Mouse (Mus musculus) layer of hippocampus, adult 8-10 months (tissue): Measurements from ENCODE around the gene Sgpl1. TPM values are rescaled to one million over a fixed set of nuclear protein-coding genes. Genes with fewer than 3 reads are reported as not detected.
A peak's percentile ranks its signal among the peaks of the same experiment; 100 is the strongest.
"Not testable (repeated sequence)": the region's sequence is repeated elsewhere in the genome, so short reads cannot be mapped to it uniquely, and the experiment has no call there.

Source experiments
- DNase-seq, 2 experiments: peaks; one replicate each; pipeline ENCODE4 v3.0.0; 2022; ENCODE audit warnings: low spot score in 2 of 2
- total RNA-seq, 4 experiments: library from RNA; stranded (reverse); gene quantifications; 2 replicates each; pipeline ENCODE4 v1.2.4; 2022

The Sgpl1 gene
- total RNA-seq, 4 experiments from 2014 or later = 26.6 to 45.7 (median 33.5) TPM

- DNase-seq = no peak
Measured at GRCm38 (mm10) chr10:61155611-61156010, 8.1 kb upstream of the Sgpl1 start.

DNA sequence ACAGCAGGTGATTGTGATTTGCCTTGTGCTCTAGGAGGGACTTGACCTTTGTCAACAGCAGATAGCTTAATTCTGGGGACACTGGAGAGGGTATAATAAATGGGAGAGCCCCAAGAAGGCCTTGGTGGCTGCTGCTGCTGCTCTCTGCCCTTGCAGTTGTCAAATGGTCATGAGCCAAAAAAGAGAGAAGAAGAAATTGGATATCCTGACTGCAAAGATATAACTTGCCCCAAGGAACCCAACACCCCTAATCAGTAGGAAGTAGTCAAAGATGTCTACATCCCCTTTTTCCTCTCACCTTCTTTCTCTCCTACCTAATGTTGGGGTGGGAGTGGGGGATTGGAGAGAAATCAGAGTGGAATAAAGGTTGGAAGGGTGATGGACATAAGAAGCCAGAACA, 4.6 kb upstream of the Sgpl1 start:
- no peak for DNase-seq

DNA sequence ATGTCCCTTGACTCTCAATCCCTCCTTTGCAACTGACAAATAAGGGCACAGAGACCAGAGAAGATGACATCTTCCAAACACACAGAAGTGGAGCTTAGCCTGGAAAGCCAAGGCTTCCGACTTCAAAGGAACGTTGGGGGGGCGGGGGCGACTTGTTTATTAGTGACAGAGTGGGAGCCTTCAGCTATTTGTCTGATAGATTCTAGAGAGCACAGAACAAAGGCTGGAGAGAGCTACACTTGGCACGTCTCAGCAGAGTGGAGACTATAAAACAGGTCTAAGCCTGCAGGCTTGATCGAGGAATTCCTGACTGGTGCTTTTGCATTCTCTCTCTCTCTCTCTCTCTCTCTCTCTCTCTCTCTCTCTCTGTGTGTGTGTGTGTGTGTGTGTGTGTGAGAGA, 3.1 kb upstream of the Sgpl1 start:
- DNase-seq = no peak

DNA sequence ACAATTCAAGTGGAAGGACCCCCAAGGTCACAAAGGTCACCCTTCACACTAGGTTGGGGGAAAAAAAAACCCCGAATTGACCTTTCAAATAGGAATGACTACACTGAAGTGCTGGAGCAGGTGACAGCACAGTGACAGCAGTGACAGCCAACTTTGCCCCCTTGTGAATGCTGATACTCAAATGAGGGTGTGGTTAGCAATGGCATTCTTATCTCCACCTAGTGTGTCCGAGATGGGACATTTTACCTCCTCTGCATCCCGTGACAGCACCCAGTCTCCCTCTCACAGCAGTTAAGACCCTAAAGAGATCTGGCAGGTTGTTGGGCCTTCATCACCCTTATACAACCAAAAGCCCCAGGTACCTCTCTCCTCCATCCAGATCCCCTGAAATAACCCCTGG, 2.0 kb upstream of the Sgpl1 start:
- DNase-seq = no peak

- DNase-seq = no peak
Measured at GRCm38 (mm10) chr10:61146807-61147156, 721 bp downstream of the Sgpl1 start.

- peak in 1 of 2 experiments; percentile 18 for DNase-seq
Measured at GRCm38 (mm10) chr10:61146119-61146806, 1.2 kb downstream of the Sgpl1 start.

GRCm38 (mm10) chr10:61145766-61146118, 1.8 kb downstream of the Sgpl1 start:
- no peak for DNase-seq

GRCm38 (mm10) chr10:61143343-61143742, 4.2 kb downstream of the Sgpl1 start:
- DNase-seq = no peak

GRCm38 (mm10) chr10:61137567-61137966, 9.9 kb downstream of the Sgpl1 start:
- DNase-seq = no peak

DNA sequence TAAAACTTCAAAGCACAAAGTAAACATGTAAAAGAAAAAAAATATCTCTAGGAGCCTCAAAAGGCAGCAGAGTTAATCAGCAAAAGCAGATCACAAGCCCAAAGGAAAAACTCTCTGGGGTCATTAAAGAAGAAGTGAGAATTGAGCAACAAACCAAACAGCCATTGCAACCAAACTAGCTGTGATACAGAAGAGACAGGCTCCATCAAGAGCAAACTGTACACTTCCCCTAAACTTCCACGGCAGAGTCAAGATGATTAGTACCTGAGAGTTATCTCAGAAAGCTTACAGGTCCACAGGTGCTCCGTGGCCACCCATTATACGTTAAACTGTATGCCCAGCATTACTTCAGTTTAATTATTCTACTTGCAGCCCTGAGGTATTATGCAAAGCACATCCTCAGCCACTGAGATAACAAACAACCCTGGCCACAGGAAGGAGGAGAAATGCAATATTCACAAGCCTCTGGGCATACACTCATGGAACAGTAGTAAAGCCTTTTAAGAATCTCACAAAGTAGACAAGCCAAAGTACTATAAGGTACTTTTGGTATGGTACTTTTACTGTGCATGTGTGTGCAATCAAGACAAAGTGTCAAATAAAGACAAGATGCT, 12.2 kb downstream of the Sgpl1 start:
- DNase-seq = no peak

DNA sequence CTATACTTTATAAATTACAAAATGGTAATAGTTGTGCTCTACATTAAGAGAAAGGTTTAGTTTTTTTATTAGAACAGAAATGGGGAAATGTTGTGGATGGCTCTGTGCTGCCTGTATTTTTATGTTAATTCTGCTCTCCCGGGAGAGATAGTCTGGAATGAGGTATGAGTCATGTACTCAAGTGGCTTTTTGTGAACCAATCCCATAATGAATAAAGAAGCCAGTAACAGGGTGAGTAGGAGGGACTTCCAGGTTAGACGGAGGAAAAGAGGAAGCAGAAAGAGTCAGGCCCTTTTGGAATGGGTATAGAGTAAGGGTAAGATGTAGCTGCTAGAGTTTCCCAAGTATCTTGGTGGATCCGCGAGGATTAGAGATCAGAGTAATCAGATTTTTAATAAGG, 13.5 kb downstream of the Sgpl1 start:
- no peak for DNase-seq

- no peak for DNase-seq
Measured at GRCm38 (mm10) chr10:61130959-61131358, 16.5 kb downstream of the Sgpl1 start.

DNA sequence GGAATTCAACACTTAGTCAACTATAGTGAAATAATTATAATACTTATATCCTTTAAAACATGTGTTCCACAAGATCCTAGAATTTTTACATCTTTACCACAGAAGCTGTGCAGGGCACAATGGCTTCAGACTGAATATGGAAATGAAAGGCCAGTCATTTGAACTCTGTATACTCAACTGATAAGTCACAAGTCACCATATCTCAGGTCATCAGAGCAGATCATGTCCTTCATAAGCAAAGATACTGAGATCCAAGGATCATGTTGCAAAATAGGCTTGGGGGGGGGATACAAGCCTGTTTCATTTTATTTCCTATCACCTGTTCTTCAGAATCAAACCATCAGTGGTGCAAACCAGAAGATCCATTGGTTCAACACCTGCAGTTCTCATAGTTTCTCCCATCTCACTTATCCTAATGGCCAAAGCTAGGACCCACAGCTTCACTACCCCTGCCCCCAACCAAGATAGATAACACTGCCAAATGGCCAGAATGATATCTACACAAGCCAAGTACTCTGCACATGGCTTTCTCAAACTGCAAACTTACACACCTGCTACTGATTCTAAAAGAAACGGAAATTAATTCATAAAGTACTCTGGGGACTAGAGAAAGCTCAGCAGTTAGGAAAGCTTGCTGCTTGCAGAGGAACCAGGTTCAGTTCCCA, 18.7 kb downstream of the Sgpl1 start:
- no peak for DNase-seq

- DNase-seq = no peak
Measured at GRCm38 (mm10) chr10:61124462-61124861, 23.0 kb downstream of the Sgpl1 start.

- DNase-seq = no peak
Measured at GRCm38 (mm10) chr10:61123276-61123913, 24.1 kb downstream of the Sgpl1 start.

GRCm38 (mm10) chr10:61121732-61122131, 25.8 kb downstream of the Sgpl1 start:
- DNase-seq = not testable (repeated sequence)

- DNase-seq = no peak
Measured at GRCm38 (mm10) chr10:61114246-61114720, 33.2 kb downstream of the Sgpl1 start.

DNA sequence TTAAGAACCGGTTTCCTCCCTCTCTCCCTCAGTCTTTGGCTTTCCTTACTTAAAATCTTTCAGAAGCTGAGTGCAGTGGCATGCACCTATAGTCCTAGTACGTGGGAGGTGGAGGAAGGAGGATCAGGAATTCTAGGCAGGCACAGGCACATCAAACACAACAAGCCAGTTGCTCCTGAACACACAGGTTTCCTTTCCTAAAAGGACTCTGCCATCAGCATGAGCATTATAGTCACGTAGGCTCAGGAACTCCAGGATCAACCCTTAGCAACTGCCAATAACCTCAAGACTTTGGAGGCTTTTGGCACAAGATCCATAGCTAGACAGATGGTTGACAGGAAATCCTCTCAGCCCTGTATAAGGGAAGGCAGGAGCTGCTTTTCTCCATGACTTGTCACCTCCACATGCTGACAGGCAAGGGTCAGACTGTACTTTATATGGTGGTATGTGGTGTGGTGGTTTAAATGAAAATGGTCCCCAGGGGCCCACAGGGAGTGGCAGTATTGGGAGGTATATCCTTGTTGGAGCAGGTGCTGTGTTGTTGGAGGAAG, 43.9 kb downstream of the Sgpl1 start:
- no peak for DNase-seq

- DNase-seq = no peak
Measured at GRCm38 (mm10) chr10:61091866-61092265, 55.6 kb downstream of the Sgpl1 start.

DNA sequence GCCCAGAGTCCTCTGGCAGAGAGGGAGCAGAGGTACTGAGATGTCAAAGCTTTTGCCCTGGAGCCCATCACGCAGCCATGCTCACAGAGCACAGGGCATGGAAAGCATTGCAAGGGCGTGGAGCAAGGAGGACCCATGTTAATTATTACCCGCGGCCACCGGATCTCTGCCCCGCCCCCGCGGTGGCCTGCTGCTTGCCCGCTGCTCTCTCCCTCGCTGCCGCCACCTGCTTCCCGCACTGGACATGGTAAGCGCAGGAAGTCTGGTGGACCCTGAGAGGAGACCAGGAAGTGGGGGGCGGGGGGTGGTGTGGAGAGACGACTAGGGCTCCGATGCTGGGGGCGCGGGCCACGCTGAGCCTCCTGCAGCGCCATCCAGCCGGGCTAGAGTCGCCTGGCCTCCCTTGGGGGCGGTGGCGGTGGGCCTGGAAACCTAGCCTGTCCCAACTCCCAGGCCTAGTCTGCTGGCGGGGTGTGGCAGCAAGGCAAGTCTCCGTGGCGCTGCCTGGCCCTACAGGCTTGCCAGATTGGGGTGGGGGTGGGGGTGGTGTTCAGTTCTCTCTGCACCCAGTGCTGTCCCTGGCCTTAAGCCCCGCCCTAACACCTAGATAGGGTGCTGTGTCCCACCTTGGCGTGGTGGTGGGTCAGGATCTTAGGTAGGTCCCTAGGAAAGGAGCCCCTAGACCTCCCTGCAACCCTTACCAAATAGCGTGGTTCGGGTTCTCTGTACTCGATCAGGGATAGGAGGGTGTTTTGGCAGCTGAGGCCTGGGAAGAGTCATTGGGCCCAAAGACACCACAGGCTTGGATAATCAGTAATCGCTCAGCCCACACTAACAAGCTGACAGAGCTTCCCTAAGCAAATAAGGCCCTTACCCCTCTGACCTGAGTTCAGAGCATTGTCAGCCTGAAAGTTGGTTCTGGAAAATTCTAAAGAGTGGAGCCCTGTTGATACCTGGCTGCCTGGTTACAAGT, 58.0 kb downstream of the Sgpl1 start, which contains the start of gene Pcbd1:
Gene Pcbd1 (plus strand): TSS at position 162 of the 973 bp plus-strand sequence.
- no peak for DNase-seq

- no peak for DNase-seq
Measured at GRCm38 (mm10) chr10:61088468-61088867, 59.0 kb downstream of the Sgpl1 start.
